Mouse (Mus musculus) embryonic facial prominence, embryonic 13.5 days (tissue): ENCODE measurements at regions not wholly inside any gene's neighbourhood (a gene's known extent, or its start where the extent isn't known, plus 50 kb on each side); places are given as distances from the start of the nearest gene placed in this dataset.

Source experiments
- ATAC-seq: fragments of 200-750 bp; cut with Nextera tagmentation; 2 replicates; pipeline ENCODE4 v1.8.0; 2017; ENCODE audit warnings: low read depth; ENCODE audit not compliant: insufficient number of reproducible peaks, insufficient read depth, low FRiP score, low TSS enrichment
- H3K27ac ChIP-seq: fragments of 300-500 bp; sonication (generic); 2 replicates; pipeline ENCODE4 v1.5.1; 2015; ENCODE audit warnings: moderate library complexity, mild to moderate bottlenecking, inconsistent platforms
- H3K27me3 ChIP-seq: fragments of 300-500 bp; sonication (generic); 2 replicates; pipeline ENCODE4 v1.6.1; 2015; ENCODE audit warnings: mild to moderate bottlenecking, inconsistent platforms
- H3K36me3 ChIP-seq: fragments of 300-500 bp; sonication (generic); 2 replicates; pipeline ENCODE4 v1.6.1; 2015; ENCODE audit warnings: mild to moderate bottlenecking, inconsistent platforms
- H3K4me1 ChIP-seq: fragments of 300-500 bp; sonication (generic); 2 replicates; pipeline ENCODE4 v1.6.1; 2015; ENCODE audit warnings: inconsistent platforms
- H3K4me2 ChIP-seq: fragments of 300-500 bp; sonication (generic); 2 replicates; pipeline ENCODE4 v1.6.1; 2015; ENCODE audit warnings: moderate library complexity, mild to moderate bottlenecking, inconsistent platforms
- H3K4me3 ChIP-seq: fragments of 300-500 bp; sonication (generic); 2 replicates; pipeline ENCODE4 v1.5.1; 2015; ENCODE audit warnings: mild to moderate bottlenecking, inconsistent platforms
- H3K9ac ChIP-seq: fragments of 300-500 bp; sonication (generic); 2 replicates; pipeline ENCODE4 v1.6.1; 2015; ENCODE audit warnings: mild to moderate bottlenecking, inconsistent platforms
- H3K9me3 ChIP-seq: fragments of 300-500 bp; sonication (generic); 2 replicates; pipeline ENCODE4 v1.6.1; 2016; ENCODE audit warnings: inconsistent platforms
- WGBS: fragments of 180-500 bp; shearing (Covaris S2); methylation state at CpG from one replicate; pipeline ENCODE4 v1.1.7; 2015; ENCODE audit warnings: mixed read lengths; 5-methylcytosine and 5-hydroxymethylcytosine counted together

DNA sequence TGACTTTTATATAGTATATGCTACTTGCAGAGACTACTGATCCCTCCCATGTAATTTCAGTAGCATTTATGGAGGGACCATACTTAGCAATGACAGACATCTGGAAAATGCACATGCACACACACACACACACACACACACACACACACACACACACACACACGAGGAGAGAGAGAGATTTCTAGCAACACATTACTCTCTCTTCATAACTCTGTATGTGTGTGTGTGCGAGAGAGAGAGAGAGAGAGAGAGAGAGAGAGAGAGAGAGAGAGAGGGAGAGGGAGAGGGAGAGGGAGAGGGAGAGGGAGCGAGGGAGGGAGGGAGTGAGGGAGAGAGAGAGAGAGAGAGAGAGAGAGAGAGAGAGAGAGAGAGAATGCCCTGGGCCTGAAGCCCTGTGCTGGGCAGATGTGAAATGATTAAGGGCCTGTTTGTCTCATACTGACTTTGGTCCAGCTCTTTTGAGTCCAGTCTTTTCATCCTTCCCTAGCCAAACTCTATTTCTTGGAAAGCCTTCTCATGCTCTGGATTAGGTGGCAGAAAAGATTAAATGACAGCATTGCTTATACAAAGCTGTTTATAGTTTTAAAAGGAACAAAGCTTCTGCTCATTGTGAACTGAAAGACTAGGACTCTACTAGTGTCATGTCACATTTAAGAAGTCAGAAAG is 106.4 kb upstream of the 4933402D24Rik start:
- 75% methylated on average over 3 of the region's 3 CpGs for WGBS
- H3K36me3 ChIP-seq = no peaks in the 10 kb centered on the region

DNA sequence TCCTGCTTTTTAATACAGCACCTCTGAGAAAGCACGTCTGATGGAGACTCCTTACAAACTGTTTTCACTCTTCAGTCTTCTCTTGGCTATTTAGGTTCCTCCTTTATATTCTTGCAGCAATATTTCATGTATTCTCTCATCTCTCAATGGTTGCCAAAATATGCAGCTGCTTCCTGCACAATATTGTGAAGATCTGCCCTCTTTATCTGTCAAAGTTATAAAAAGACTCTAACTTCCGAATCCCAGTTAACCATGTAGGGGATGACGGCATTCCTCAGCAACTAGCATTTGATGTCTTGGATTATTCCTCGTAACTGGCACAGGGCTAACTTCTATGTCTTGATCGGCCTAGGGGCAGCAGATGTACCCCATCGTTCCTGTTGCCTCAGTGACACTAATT is 102.8 kb upstream of the 4933402D24Rik start:
- H3K9me3 ChIP-seq = no peaks in the 10 kb centered on the region
- no peak for ATAC-seq
- no peaks in the 10 kb centered on the region for H3K36me3 ChIP-seq
- no peak overlapping the region for H3K4me3 ChIP-seq
- H3K27me3 ChIP-seq = no peaks in the 10 kb centered on the region
- 83% methylated on average over 6 of the region's 6 CpGs for WGBS
- H3K4me1 ChIP-seq = no peaks in the 10 kb centered on the region
- no peak overlapping the region for H3K4me2 ChIP-seq
- no peak overlapping the region for H3K27ac ChIP-seq
- H3K9ac ChIP-seq = no peak overlapping the region

More for the DNA sequence above, 106.4 kb upstream of the 4933402D24Rik start:
- Histone ChIP-seq H3K4me1 (peaks cover 6% of the 10 kb centered on the region), H3K27ac (no peak overlapping the region), H3K4me3 (no peak overlapping the region), H3K27me3 (no peaks in the 10 kb centered on the region), H3K4me2 (no peak overlapping the region), H3K9ac (no peak overlapping the region), H3K9me3 (no peaks in the 10 kb centered on the region)
- ATAC-seq = no peak

DNA sequence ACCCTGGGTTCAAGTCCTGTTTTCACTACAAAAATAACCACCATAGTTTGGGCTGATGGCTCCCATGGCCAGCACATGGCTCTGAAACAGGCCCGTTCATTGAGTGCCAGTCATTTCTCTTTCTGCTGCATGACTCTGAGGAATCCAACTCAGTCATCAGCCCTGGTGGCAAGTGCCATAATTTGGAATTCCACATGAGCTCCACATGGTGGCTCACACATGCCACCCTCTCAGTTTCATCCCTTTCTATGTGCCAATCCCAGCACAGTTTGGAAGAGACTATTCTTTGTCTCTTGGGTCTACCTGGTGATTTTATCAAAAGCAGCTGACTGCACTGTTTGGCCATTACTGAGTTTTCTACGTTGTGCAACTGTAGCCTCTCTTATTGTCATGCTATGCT is 100.3 kb upstream of the 4933402D24Rik start:
- no peak overlapping the region for H3K9ac ChIP-seq

DNA sequence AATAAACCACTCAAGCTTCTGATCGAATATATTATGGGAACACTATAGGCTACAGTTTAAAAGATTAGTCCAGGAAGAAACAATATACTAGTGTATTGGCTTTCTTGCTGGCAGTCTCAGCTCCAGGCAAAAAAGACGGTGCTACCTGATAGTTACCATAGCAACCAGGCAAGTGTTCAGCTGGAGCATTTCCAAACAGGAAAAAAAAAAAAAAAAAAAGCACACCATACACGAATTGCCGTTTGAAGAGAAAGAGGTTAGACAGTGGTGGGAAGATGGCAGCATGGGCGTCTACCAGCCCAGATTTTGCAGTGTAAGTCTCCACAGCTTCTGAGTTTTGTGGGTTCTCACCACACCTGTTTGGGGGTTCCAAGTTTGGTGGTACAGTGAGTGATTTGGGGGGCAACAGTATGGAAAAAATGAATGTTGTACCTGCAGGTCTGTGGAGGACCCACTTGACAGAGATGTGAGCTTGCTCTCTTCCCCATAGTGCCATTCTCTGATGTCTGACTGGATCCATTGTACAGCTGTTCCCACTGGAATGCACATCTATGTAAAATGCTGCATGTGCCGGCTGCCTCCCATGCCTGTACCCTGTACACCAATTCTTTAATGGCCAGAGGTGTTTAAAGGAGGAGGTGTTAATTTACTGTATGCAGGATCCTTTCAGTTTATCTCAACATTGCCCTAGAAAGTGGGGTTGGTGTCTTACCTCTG is 89.0 kb upstream of the 4933402D24Rik start:
- 36% methylated on average over 6 of the region's 6 CpGs for WGBS
- H3K36me3 ChIP-seq = no peaks in the 10 kb centered on the region
- H3K4me3 ChIP-seq = no peak overlapping the region
- no peaks in the 10 kb centered on the region for H3K27me3 ChIP-seq
- 0 out of 2 replicates have a peak, but pooled peaks cover 3% of the 10 kb centered on the region for H3K4me1 ChIP-seq
- H3K27ac ChIP-seq = no peak overlapping the region
- H3K4me2 ChIP-seq = no peak overlapping the region
- no peak for ATAC-seq
- no peak overlapping the region for H3K9ac ChIP-seq
- no peaks in the 10 kb centered on the region for H3K9me3 ChIP-seq

More for the DNA sequence above, 100.3 kb upstream of the 4933402D24Rik start:
- H3K4me2 ChIP-seq = no peak overlapping the region
- ATAC-seq = no peak
- H3K27me3 ChIP-seq = no peaks in the 10 kb centered on the region
- no peak overlapping the region for H3K27ac ChIP-seq
- H3K36me3 ChIP-seq = no peaks in the 10 kb centered on the region
- H3K4me3 ChIP-seq = no peak overlapping the region
- no peaks in the 10 kb centered on the region for H3K9me3 ChIP-seq
- WGBS = 72% methylated on average over 2 of the region's 2 CpGs
- no peaks in the 10 kb centered on the region for H3K4me1 ChIP-seq

DNA sequence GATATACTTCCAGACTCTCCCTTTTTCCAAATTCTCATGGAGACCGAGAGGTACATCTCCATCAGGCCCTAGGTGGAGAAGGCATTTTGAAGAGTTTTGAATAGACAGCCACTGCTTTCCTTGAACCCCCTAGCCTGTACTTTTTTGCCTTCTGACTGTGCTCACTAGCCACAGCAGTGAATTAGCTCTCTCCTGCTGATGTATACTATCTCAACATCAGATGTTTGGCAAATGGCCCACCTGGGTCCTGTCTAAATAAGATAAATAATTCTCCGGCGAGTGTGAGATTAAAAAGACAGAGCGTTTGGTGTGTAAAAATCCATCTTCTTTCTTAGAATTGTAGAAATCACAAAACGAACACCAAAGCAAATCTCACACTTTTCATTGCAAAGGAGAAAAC is 88.4 kb upstream of the 4933402D24Rik start:
- Histone ChIP-seq H3K9me3 (no peaks in the 10 kb centered on the region), H3K27ac (no peak overlapping the region), H3K36me3 (no peaks in the 10 kb centered on the region), H3K4me3 (no peak overlapping the region), H3K4me2 (no peak overlapping the region), H3K27me3 (no peaks in the 10 kb centered on the region), H3K4me1 (0 out of 2 replicates have a peak, but pooled peaks cover 3% of the 10 kb centered on the region), H3K9ac (no peak overlapping the region)
- WGBS = 70% methylated on average over 5 of the region's 5 CpGs
- ATAC-seq = no peak

DNA sequence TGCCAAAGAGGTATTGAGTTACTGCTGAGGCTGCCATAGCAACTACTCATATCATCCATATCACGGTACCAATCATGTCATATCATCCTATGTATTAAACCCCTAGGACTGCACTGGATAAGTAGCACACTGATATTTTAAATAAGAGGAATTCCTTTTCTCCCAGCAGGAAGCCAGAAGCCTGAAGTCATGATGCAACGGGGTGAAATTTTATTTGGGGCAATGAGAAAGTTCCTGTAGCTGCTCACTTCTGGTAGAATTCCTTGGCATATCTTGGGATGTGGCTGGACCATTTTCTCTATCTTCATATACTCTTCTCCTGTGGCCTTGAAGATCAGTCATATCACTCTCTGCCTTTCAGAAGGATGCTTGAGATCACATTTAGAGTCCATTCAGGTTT is 87.3 kb upstream of the 4933402D24Rik start:
- WGBS = 85% methylated on average over 2 of the region's 2 CpGs
- ATAC-seq = no peak

DNA sequence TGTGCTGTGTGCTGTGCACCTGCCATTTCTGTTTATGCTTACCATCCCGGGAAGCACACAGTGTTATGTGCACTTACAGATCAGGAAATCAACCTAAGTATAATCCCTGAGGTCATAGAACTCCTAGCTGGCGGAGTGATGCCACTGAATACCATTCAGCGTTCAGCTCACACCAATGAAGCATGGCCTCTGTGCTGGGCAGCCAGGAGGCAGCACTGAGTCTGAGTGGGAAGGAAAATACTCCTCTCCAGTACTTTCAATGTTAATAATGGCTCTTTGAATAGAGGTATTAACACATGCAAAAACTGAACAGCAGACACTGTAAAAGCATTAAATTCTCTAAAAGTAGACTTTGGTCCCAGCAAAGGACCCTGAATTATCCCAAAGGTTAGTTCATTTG is 85.7 kb upstream of the 4933402D24Rik start:
- Histone ChIP-seq H3K4me3 (no peak overlapping the region), H3K9ac (no peak overlapping the region), H3K27me3 (no peaks in the 10 kb centered on the region), H3K27ac (no peak overlapping the region), H3K4me1 (0 out of 2 replicates have a peak, but pooled peaks cover 3% of the 10 kb centered on the region), H3K36me3 (no peaks in the 10 kb centered on the region), H3K4me2 (no peak overlapping the region), H3K9me3 (no peaks in the 10 kb centered on the region)
- WGBS = 63% methylated on average over 3 of the region's 3 CpGs
- no peak for ATAC-seq

More for the DNA sequence above, 87.3 kb upstream of the 4933402D24Rik start:
- H3K27me3 ChIP-seq = no peaks in the 10 kb centered on the region
- H3K4me2 ChIP-seq = no peak overlapping the region
- H3K36me3 ChIP-seq = no peaks in the 10 kb centered on the region
- H3K27ac ChIP-seq = no peak overlapping the region
- H3K9ac ChIP-seq = no peak overlapping the region
- no peak overlapping the region for H3K4me3 ChIP-seq
- 0 out of 2 replicates have a peak, but pooled peaks cover 3% of the 10 kb centered on the region for H3K4me1 ChIP-seq
- no peaks in the 10 kb centered on the region for H3K9me3 ChIP-seq

DNA sequence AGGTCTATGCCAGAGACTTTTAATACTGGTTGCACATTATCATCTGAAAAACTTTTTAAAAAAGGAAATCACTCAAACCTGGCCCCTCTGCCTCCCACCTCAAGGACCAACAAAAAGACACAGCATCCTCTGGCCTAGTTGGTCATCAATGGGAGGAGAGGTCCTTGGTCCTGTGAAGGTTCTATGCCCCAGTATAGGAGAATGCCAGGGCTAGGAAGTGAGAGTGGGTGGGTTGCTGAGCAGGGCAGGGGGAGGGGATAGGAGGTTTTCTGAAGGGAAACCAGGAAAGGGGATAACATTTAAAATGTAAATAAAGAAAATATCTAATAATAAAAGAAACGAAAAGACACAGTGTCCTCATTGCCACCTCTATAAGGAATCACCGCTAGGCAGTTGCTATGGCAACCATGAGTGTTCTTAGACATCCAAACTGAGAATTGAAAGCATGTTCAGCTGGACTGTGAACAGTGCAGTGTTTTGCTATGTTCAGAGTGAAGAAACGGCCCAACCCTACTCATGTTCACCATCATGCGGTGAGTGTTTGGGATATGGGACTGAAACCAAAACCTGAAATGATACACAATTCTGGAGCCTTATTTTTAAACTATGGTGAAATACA is 82.5 kb upstream of the 4933402D24Rik start:
- no peak overlapping the region for H3K4me3 ChIP-seq
- H3K9ac ChIP-seq = no peak overlapping the region
- no peaks in the 10 kb centered on the region for H3K27me3 ChIP-seq
- WGBS = 82% methylated on average over 4 of the region's 4 CpGs
- no peaks in the 10 kb centered on the region for H3K36me3 ChIP-seq
- no peaks in the 10 kb centered on the region for H3K4me1 ChIP-seq
- no peak overlapping the region for H3K27ac ChIP-seq
- no peak overlapping the region for H3K4me2 ChIP-seq
- no peaks in the 10 kb centered on the region for H3K9me3 ChIP-seq
- no peak for ATAC-seq

DNA sequence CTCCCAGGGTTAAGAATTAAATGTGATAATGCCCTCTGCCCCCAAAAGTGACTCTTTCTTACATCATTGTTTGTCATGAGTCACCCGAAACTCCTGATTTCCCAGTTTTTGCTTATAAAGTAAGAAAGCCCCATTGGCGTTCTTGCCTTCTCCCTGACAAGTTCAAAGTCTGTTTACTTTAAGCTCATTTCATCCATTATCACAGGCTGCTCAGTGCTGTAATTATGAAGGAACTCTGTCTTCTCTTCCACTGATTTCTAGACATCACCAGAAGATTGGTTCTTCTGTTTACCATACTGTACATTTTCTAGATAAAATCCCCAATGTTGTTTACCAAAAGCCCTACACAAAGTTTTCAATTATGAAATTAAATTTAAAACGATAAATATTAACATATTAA is 81.2 kb upstream of the 4933402D24Rik start:
- H3K4me1 ChIP-seq = no peaks in the 10 kb centered on the region
- 69% methylated on average over 3 of the region's 3 CpGs for WGBS

DNA sequence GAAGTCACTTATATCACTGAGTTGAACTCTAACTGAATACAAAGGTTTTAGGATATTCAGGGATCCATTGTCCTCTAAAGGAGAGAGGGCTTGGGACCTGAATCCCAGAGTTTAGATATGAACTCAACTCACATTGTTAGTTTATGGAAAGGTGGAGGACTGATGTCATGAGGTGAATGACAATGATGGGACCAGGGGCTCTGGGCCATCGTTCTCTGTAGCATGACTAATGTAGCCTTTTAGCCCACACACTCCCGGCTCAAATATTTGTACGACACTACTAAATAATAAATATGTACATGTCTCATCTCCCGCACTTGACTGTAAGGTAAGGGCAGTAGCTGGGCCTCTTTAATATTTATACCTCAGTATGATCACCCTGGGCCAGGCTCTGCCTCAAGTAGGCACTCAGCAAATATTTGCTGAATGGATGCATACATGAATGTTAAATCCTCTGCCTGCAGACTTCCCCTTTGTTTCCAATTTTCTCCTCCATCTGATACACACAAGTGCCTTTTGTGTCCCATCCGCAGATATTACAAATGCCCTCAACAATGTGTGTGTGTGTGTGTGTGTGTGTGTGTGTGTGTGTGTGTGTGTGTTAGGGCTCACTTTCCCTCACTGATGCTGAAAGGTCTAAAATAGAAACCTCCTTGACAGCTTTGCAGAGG is 59.2 kb upstream of the 4933402D24Rik start:
- no peaks in the 10 kb centered on the region for H3K9me3 ChIP-seq
- no peaks in the 10 kb centered on the region for H3K27me3 ChIP-seq

More for the DNA sequence above, 81.2 kb upstream of the 4933402D24Rik start:
- Histone ChIP-seq H3K4me3 (no peak overlapping the region), H3K27me3 (no peaks in the 10 kb centered on the region), H3K36me3 (no peaks in the 10 kb centered on the region), H3K9ac (no peak overlapping the region), H3K27ac (no peak overlapping the region), H3K9me3 (no peaks in the 10 kb centered on the region), H3K4me2 (no peak overlapping the region)
- ATAC-seq = no peak

DNA sequence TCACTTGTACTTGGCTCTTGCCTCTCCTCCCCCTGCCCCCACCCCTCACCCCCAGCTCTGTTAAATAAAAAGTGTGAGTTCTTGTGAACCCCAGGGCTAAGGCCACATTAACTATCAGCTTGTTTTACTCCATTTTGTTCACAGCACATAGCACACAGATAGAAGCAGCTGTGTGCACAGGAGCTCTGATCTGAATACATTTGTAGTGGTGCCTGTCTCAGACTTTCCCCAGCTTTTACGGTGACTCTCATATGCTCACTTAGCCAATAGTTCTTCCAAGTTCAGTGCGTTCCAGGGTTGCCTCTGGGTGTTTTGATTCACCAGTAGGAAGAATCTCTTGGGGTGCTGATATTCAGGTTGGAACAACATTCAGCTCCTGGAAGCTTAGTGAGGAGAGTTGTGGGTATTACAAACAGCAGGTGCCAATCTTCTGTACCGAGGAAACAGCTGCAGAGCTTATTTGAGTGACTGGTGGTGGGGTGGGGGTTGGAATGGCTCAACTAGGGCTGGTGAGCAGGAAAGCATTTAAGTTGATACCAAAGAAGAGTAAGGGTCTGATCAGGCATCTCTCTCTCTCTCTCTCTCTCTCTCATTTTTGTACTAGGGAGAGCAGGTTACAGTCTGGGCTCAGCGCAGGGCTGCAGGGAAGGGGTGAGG is 51.7 kb upstream of the 4933402D24Rik start:
- H3K4me1 ChIP-seq = no peaks in the 10 kb centered on the region
- ATAC-seq = no peak
- H3K27me3 ChIP-seq = no peaks in the 10 kb centered on the region
- H3K36me3 ChIP-seq = no peaks in the 10 kb centered on the region
- no peak overlapping the region for H3K4me3 ChIP-seq
- no peak overlapping the region for H3K9ac ChIP-seq
- H3K9me3 ChIP-seq = no peaks in the 10 kb centered on the region
- WGBS = 56% methylated on average over 4 of the region's 4 CpGs
- no peak overlapping the region for H3K27ac ChIP-seq
- H3K4me2 ChIP-seq = no peak overlapping the region

More for the DNA sequence above, 59.2 kb upstream of the 4933402D24Rik start:
- H3K36me3 ChIP-seq = no peaks in the 10 kb centered on the region
- H3K4me2 ChIP-seq = no peak overlapping the region
- H3K27ac ChIP-seq = no peak overlapping the region
- 73% methylated on average over 5 of the region's 5 CpGs for WGBS
- H3K9ac ChIP-seq = no peak overlapping the region
- ATAC-seq = no peak
- H3K4me1 ChIP-seq = no peaks in the 10 kb centered on the region
- H3K4me3 ChIP-seq = no peak overlapping the region
